Mouse (Mus musculus): ENCODE data around the gene Osbpl2.

The Osbpl2 gene

DNA sequence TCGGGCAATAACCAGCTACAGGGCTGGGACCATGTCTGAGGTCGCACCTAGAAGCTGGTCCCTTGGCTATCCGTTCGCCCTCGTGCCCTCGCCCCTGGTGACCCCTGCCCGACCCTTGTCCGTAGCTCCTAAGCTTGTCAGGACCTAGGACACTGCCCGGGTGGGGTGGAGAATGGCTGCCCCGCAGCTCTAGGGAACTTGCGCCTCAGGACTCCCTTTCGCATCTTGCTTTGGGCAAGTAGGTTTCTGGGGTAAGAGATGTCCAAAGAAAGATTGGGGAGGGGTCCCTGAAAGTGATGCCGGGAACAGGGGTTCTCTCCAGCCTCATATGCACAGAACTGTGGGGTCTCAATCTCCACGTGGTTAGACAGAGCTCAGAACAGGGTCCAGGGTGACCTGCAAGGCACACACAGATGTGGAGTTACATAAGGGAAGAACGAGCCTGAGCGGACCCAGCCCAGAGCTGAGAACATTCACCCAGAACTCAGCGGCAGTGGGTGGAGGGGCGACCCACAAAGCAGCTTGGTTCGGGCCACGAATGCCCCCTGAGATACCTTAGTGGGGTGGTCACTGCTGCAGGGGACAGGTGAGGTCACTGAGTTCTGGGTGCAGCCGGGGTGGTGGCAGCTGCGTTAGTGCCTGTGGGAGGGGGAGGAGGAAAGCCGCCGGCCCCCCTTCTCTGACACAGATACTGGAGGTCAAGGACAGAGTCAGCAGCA is 14.3 kb upstream of the Osbpl2 start:
- DNase-seq (ENCODE audit: low read depth, low spot score): no peak

GRCm38 (mm10) chr2:180105441-180106190 is 13.5 kb upstream of the Osbpl2 start:
- DNase-seq (ENCODE audit: low read depth, low spot score): no peak

GRCm38 (mm10) chr2:180107081-180107480 is 12.0 kb upstream of the Osbpl2 start:
- DNase-seq (ENCODE audit: low read depth, low spot score): no peak

DNA sequence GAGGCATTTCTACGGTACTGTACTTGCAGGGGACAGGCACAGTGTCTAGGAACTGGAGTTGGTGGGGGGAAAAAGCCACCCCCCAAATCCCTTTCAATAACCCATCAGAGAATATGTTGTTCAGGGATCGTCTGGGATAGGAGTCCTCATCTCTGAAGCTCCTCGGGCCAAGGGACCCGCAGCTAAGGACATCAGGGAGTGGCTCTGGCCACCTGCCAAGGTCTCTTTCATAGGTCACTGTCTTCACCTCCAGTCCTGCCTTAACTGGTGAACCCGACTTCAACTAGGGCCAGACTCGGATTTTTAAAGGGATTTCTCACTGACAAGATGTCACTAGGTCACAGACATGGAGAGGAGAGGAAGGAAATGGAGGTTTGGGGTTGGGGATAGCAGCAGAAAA is 10.8 kb upstream of the Osbpl2 start:
- DNase-seq (ENCODE audit: low read depth, low spot score): no peak

DNA sequence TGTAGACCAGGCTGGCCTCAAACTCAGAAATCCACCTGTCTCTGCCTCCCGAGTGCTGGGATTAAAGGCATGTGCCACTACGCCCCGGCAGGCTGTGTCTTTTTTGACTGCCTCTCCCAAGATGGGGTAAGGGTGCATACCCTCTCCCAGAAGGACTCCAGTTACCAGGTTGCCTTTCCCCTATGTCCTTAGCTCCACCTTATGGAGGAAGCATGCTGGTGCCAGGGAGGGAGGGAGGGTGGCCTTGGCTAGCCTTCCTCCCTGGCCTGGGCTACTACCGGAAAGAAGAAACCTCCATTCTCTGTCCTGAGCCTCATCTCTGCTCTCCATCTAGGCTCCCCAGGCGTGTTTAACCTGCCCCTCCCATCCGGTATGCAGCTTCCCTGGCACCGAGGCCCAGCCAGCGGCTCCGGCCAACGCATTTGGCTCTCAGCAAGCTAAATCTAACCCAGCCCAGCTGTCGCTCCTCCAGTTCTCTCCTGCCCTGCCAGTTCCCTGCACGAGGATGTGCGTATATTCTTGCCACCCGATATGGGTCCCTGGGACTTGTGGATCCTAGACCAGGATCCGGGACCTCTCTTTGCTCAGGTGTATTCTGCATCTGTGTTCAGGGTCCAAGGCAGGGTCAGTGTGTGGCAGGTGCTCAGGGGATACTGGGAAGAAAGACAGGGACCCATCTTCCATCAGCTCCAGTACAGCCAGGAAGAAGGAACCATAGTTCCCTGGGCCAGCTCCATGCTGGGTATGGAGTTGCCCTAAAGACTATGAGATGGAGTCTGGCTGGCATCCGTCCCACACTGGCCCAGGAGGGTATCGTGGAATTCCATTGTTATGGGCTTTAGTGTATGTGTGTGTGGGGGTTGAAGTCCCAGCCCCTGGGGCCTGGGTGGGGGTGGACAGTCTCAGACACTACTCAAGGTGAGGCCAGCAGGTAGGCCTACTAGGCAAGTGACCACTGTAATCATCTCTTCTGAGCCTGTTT is 4.9 kb upstream of the Osbpl2 start:
- DNase-seq (ENCODE audit: low read depth, low spot score): no peak

GRCm38 (mm10) chr2:180115279-180115678 is 3.8 kb upstream of the Osbpl2 start:
- DNase-seq (ENCODE audit: low read depth, low spot score): no peak

DNA sequence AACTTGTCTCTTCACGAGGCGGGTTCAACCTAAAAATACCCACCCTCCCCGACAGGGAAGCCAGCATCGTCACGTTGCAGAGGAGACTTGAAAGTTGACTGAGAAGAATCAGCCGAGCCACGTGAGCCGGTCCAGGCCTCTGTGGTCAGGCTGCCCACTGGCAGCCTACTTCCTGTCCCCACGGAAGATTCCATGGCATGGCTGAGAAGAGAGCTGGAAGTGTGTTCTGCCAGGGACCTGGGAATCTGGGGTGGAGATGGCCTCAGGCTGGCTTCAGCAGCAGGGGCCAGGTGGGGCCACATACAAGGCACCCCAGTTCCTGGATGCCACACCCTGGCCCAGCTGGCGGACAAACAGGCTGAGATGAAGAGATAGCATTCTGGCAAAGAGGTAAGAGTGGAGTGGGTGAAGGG is 3.0 kb upstream of the Osbpl2 start:
- no peak for DNase-seq (ENCODE audit: low read depth, low spot score)

DNA sequence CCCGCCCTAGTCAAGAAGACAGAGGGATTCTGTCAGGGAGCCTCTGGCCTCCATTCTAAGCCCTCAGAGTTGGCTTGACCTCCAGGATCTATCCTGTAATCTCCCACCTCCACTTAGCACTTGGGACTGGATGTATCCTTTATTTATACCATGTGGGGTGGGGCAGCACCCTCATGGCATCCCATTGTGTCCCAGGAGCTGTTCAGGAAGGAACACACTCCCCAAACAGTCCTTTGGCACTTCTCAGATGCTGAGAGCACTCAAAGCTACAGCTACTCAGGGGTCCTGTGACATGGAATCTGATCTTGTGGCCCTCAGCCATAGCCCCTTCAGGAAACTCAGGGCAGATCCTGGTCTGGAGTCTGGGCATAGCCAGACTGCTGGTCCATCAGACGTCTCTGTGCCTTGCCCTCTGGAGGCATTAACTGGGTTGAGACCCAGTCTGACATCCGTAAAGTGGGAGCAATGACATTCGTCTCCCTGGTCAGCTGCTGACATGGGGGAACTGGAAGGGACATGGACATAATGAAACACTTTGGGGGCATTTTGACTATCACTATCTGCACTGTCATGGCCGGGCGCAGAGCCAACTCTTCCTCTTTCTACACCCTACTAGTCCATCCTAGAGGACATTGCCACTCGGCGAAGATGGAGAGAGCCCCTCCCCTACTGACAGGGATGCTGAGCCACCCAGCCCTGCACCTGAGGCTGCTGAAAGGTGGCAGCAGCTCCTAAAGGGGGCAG is 2.2 kb upstream of the Osbpl2 start:
- DNase-seq (ENCODE audit: low read depth, low spot score): no peak

GRCm38 (mm10) chr2:180117485-180118194 is 1.5 kb upstream of the Osbpl2 start:
- DNase-seq (ENCODE audit: low read depth, low spot score): no peak

GRCm38 (mm10) chr2:180119439-180120291 is 559 bp downstream of the Osbpl2 start:
- DNase-seq (ENCODE audit: low read depth, low spot score): no peak

- DNase-seq (ENCODE audit: low read depth, low spot score): no peak
Observed at GRCm38 (mm10) chr2:180120292-180120761, 1.2 kb downstream of the Osbpl2 start.

- DNase-seq (ENCODE audit: low read depth, low spot score): no peak
Observed at GRCm38 (mm10) chr2:180124192-180124591, 5.1 kb downstream of the Osbpl2 start.

DNA sequence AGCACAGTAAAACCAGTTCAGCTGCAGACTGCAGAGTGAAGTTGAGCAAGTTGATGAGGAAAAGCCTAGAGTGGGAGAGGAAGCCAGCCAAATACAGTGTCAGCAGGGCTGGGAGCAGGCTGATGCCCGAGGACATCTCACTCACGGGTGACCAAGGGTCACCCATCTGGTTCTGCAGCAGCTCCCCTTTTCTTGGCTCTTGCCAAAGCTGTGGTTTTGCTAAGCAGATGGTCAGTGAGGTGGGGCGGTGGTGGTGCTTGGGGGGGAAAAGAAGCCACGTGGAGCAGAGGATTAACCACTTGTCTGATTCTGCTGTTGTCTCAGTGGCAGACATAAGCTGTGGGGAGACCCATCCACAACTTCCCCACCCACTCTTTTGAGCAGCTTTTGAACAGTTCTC is 7.1 kb downstream of the Osbpl2 start:
- DNase-seq (ENCODE audit: low read depth, low spot score): no peak

- DNase-seq (ENCODE audit: low read depth, low spot score): no peak
Observed at GRCm38 (mm10) chr2:180127675-180128074, 8.6 kb downstream of the Osbpl2 start.

DNA sequence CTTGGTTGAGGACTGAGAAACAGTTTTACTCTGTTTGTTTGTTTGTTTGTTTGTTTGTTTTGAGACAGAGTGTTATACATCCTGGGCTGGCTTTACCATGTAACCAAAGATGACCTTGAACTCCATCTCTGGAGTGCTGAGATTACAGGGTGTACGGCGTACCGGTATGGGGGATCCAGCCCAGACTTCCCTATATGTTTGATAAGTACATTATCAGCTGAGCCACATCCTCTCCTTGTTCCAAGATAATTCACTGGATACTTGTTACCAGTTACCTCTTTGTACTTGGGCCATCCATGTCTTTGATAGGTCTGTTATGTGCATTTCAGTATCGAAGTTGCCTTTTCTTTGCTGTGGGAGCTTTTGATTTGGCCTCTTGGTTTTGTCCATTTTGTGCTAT is 14.1 kb downstream of the Osbpl2 start:
- no peak for DNase-seq (ENCODE audit: low read depth, low spot score)

GRCm38 (mm10) chr2:180133911-180134310 is 14.8 kb downstream of the Osbpl2 start:
- no peak for DNase-seq (ENCODE audit: low read depth, low spot score)

GRCm38 (mm10) chr2:180135414-180135813 is 16.3 kb downstream of the Osbpl2 start:
- DNase-seq (ENCODE audit: low read depth, low spot score): no peak

DNA sequence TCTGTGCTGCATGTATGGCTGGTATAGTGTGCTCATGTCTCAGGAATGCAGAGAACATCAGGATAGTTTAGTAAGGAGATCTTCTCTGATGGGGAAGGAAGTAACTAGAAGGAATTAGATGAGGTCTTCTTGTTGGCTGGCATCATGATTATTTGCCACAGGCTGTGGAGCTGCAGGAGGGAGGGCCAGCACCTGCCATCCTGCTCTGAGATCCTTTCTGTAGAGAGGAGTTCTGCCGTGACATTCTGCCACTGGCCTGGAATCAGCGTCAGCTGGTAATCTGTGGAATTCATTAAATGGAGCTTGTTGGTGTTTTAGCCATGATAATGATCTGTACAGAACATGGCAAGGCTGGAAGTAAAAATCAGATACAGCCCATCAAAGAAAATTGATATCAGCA is 27.0 kb downstream of the Osbpl2 start:
- DNase-seq (ENCODE audit: low read depth, low spot score): no peak

DNA sequence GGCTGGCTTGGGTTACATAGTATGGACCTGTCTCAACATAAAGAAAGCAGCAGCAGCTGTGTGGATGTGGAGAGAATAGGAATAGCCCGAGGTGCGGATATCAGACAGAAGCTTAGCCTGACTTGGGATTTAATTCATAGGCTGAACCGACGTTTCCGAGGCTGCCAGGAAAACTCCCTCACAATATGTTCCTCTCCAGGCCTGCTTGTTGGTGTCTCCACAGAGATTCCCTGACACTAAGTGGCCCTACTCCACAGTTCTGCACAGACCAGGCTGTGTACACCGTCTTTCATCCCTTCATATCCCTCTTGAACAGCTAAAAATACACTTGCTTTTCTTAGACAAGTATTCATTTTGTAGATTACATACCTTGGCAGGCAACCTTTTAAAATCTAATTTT is 28.3 kb downstream of the Osbpl2 start:
- no peak for DNase-seq (ENCODE audit: low read depth, low spot score)

- no peak for DNase-seq (ENCODE audit: low read depth, low spot score)
Observed at GRCm38 (mm10) chr2:180148551-180148950, 29.4 kb downstream of the Osbpl2 start.

Data from retina, adult 2 months (tissue).